Mouse (Mus musculus) lung, embryonic 15.5 days (tissue): ENCODE measurements around the gene Glmp. TPM values are rescaled to one million over a fixed set of nuclear protein-coding genes. Genes with fewer than 3 reads are reported as not detected.

Source experiments
- ATAC-seq: fragments of 200-750 bp; cut with Nextera tagmentation; 2 replicates; pipeline ENCODE4 v1.8.0; 2017; ENCODE audit warnings: moderate number of reproducible peaks, borderline replicate concordance; ENCODE audit not compliant: low FRiP score, low TSS enrichment; ENCODE audit errors: extremely low read depth
- H3K27ac ChIP-seq: fragments of 300-500 bp; sonication (generic); 2 replicates; pipeline ENCODE4 v1.5.1; 2015; ENCODE audit warnings: moderate library complexity, mild to moderate bottlenecking, inconsistent platforms
- H3K27me3 ChIP-seq: fragments of 300-500 bp; sonication (generic); 2 replicates; pipeline ENCODE4 v1.6.1; 2015; ENCODE audit warnings: inconsistent platforms
- H3K36me3 ChIP-seq: fragments of 300-500 bp; sonication (generic); 2 replicates; pipeline ENCODE4 v1.6.1; 2015; ENCODE audit warnings: inconsistent platforms
- H3K4me1 ChIP-seq: fragments of 300-500 bp; sonication (generic); 2 replicates; pipeline ENCODE4 v1.6.1; 2015; ENCODE audit warnings: inconsistent platforms
- H3K4me2 ChIP-seq: fragments of 300-500 bp; sonication (generic); 2 replicates; pipeline ENCODE4 v1.6.1; 2015; ENCODE audit warnings: inconsistent platforms, mild to moderate bottlenecking, moderate library complexity
- H3K4me3 ChIP-seq: fragments of 300-500 bp; sonication (generic); 2 replicates; pipeline ENCODE4 v1.5.1; 2015; ENCODE audit warnings: mild to moderate bottlenecking, inconsistent platforms
- H3K9ac ChIP-seq: fragments of 300-500 bp; sonication (generic); 2 replicates; pipeline ENCODE4 v1.6.1; 2015; ENCODE audit warnings: inconsistent platforms
- H3K9me3 ChIP-seq: fragments of 300-500 bp; sonication (generic); 2 replicates; pipeline ENCODE4 v1.6.1; 2016; ENCODE audit warnings: inconsistent platforms
- WGBS: fragments of 180-500 bp; shearing (Covaris S2); methylation state at CpG from one replicate; pipeline ENCODE4 v1.1.7; 2015; 5-methylcytosine and 5-hydroxymethylcytosine counted together
- polyA plus RNA-seq: library from polyadenylated mRNA; unstranded; fragments of >200 nt; fragmentation: Nextera tagmentation; extraction: Ambion mirVana; gene quantifications from 2 replicates; pipeline ENCODE4 v1.2.1, GENCODE M21; 2015

Gene Glmp
- polyA plus RNA-seq, 1 experiment from 2014 or later = 203 TPM

- no peak for ATAC-seq
- H3K9me3 ChIP-seq = no peaks in the 10 kb centered on the region
- peak overlapping the region; percentile 73 for H3K9ac ChIP-seq
- H3K4me3 ChIP-seq = peak overlapping the region; percentile 85
- 1% methylated on average over 12 of the region's 12 CpGs for WGBS
- peak overlapping the region; percentile 95 for H3K27ac ChIP-seq
- peaks cover 17% of the 10 kb centered on the region for H3K4me1 ChIP-seq
- peak overlapping the region; percentile 72 for H3K4me2 ChIP-seq
- H3K36me3 ChIP-seq = peaks cover 23% of the 10 kb centered on the region
- H3K27me3 ChIP-seq = no peaks in the 10 kb centered on the region
Measured at GRCm38 (mm10) chr3:88296110-88296560, 28.7 kb upstream of the Glmp start.

DNA sequence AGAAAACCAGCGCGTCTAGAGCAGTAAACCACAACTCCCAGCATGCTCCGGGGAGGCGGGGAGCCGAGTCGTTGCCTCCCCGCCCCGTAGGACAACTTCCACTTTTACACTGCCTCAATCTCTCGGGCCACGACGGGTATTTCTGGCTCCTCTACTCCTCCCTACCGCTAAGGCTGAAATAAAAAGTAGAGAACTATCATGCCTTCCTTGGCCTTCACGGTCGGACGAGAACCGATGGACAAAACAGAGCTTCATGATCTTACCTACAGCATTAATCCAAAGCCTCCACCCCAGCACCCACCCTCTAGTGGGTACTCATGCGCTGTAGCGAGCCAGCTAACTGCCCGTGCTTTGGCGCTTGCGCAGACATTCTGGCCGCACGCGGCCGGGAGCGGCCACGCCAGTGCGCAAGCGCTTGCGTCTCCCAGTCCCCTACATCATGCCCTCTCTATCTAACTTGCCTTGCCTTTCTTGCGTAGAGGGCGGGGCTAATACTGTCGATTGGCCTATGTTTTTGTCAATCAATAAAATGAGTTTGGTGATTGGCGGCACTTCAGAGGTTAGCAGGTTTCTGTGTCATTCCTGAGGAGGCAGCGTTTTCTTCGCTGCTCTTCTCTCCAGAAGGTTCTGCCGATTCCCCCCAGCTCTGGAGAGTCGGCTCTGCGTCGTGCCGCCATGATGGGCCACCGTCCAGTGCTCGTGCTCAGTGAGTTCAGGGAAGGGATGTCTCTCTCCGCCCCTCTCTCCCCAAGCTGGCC, 28.1 kb upstream of the Glmp start, which contains the start of the genes Tsacc and Cct3:
Gene Tsacc, minus strand, starts transcription at position 439 of the 758 bp plus-strand sequence.
Gene Cct3, plus strand, starts transcription at position 556 of the 758 bp plus-strand sequence.
- under 1% methylated on average over 44 of the region's 44 CpGs for WGBS
- peak within 1 kb of the TSS; percentile 83 for H3K9ac ChIP-seq
- H3K4me3 ChIP-seq = peak within 1 kb of the TSS; percentile 85
- no peaks in the 10 kb centered on the region for H3K9me3 ChIP-seq
- peak within 1 kb of the TSS; percentile 74 for H3K4me2 ChIP-seq
- no peaks in the 10 kb centered on the region for H3K27me3 ChIP-seq
- ATAC-seq = peak; percentile 99
- peaks cover 29% of the 10 kb centered on the region for H3K36me3 ChIP-seq
- peak within 1 kb of the TSS; percentile 95 for H3K27ac ChIP-seq
- peaks cover 17% of the 10 kb centered on the region for H3K4me1 ChIP-seq

DNA sequence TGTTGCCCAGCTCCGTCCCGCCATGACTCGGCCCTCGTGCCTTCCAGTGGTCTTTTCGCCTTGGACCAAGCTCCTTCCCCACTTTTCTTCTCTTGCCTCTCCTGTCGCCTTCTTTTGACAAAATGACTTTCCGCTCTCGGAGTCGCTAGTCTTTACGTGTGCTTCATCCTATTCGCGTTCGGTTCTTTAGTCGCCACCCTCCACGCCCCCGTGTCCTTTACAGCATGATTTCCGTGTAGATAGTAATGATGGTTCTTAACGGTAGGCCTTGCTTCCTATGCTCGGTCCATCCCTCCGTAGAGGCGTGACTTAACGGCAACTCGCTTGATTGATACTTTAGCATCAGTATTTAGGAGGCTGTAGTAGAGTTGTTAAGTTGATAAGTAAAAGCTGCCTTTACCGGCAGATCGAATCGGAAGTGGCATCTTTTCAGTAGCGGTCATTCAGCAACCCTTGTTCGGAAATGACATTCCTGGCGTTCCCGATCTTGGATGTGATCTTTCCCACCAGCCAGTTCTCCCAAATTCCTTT, 27.4 kb upstream of the Glmp start:
- H3K36me3 ChIP-seq = peaks cover 33% of the 10 kb centered on the region

DNA sequence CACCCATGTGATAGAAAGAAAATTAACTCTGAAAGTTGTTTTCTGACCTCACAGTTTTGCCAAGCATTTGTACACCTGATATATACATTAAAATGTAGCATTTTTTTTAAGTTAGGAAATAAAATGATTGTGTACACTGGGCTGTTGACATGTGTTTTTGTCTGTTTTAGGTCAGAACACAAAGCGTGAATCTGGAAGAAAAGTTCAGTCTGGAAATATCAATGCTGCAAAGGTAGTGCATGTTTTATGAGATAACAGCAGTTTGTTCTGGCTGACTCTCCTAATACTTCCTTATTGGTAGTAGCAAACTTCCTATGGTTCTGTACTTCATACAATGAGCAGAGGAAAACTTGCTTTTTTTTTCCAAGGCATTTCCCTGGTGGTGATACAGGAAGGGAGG, 25.7 kb upstream of the Glmp start:
- ATAC-seq = no peak
- Histone ChIP-seq H3K36me3 (peaks cover 49% of the 10 kb centered on the region), H3K4me2 (no peak overlapping the region), H3K9ac (no peak overlapping the region), H3K4me3 (no peak overlapping the region), H3K9me3 (no peaks in the 10 kb centered on the region), H3K4me1 (peaks cover 17% of the 10 kb centered on the region), H3K27ac (no peak overlapping the region), H3K27me3 (no peaks in the 10 kb centered on the region)
- 86% methylated on average over 1 of the region's 1 CpGs for WGBS

More for the DNA sequence above, 27.4 kb upstream of the Glmp start:
- no peaks in the 10 kb centered on the region for H3K27me3 ChIP-seq
- no peaks in the 10 kb centered on the region for H3K9me3 ChIP-seq
- peak overlapping the region; percentile 95 for H3K27ac ChIP-seq
- peak overlapping the region; percentile 74 for H3K4me2 ChIP-seq
- ATAC-seq = no peak
- H3K4me3 ChIP-seq = peak overlapping the region; percentile 85
- under 1% methylated on average over 30 of the region's 30 CpGs for WGBS
- H3K4me1 ChIP-seq = peaks cover 17% of the 10 kb centered on the region
- H3K9ac ChIP-seq = peak overlapping the region; percentile 83

DNA sequence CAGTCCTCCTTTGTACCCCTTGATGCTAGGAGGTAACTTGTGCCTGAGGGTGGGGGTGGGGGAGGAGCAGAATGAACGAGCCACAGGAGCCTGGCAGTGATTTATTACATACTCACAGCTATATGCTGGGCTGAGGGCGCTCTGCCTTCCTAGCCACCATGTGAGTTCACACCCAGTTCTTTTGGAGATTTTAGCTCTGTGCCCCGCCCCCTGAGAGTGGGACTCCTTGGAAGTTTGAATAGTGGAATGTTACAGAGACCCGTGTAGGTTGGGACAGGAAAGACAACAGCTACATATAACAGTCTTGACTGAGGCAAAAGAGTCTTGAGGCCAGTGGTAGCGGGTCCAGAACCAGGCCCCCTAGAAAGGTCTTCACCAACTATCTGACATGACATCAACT, 4.1 kb downstream of the Glmp start:
- H3K9me3 ChIP-seq = no peaks in the 10 kb centered on the region
- H3K4me1 ChIP-seq = peaks cover 9% of the 10 kb centered on the region
- H3K4me2 ChIP-seq = no peak overlapping the region
- 57% methylated on average over 5 of the region's 5 CpGs for WGBS
- H3K27me3 ChIP-seq = no peaks in the 10 kb centered on the region
- H3K36me3 ChIP-seq = peaks cover 22% of the 10 kb centered on the region; the same call in 1 of the 2 replicates
- H3K27ac ChIP-seq = no peak overlapping the region
- no peak overlapping the region for H3K9ac ChIP-seq
- no peak overlapping the region for H3K4me3 ChIP-seq
- ATAC-seq = no peak

DNA sequence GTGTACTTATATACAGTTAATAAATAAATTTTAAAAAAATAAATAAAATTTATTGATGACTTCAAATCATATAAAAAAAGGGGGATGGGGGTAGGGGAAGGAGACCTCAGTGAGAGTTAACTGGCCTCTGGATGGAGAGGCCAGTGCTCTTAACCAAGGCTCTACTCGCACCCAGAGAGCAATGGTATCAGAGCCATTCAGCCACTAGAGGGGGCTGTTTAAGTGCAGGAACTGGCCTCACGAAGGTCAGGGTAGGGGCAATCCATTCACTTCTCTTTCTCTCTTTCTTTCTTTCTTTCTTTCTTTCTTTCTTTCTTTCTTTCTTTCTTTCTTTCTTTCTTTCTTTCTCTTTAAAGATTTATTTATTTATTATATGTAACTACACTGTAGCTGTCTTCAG, 6.5 kb downstream of the Glmp start:
- no peak overlapping the region for H3K9ac ChIP-seq
- 23% methylated on average over 2 of the region's 2 CpGs for WGBS
- peaks cover 6% of the 10 kb centered on the region; the same call in 1 of the 2 replicates for H3K4me1 ChIP-seq
- no peak overlapping the region for H3K4me2 ChIP-seq
- no peak for ATAC-seq
- H3K4me3 ChIP-seq = no peak overlapping the region
- H3K36me3 ChIP-seq = peaks cover 22% of the 10 kb centered on the region; the same call in 1 of the 2 replicates
- no peak overlapping the region for H3K27ac ChIP-seq
- H3K9me3 ChIP-seq = no peaks in the 10 kb centered on the region
- no peaks in the 10 kb centered on the region for H3K27me3 ChIP-seq

- Histone ChIP-seq H3K27ac (peak overlapping the region; percentile 94), H3K4me3 (peak overlapping the region; percentile 27), H3K27me3 (no peaks in the 10 kb centered on the region), H3K9me3 (no peaks in the 10 kb centered on the region), H3K36me3 (0 out of 2 replicates have a peak, but pooled peaks cover 6% of the 10 kb centered on the region), H3K4me2 (peak overlapping the region; percentile 66), H3K9ac (peak overlapping the region; percentile 15; the same call in 1 of the 2 replicates), H3K4me1 (peaks cover 23% of the 10 kb centered on the region)
- ATAC-seq = no peak
- WGBS = 37% methylated on average over 12 of the region's 12 CpGs
Measured at GRCm38 (mm10) chr3:88334029-88334658, 9.3 kb downstream of the Glmp start.

GRCm38 (mm10) chr3:88334902-88335435, 10.1 kb downstream of the Glmp start:
- no peaks in the 10 kb centered on the region for H3K36me3 ChIP-seq
- peak overlapping the region; percentile 66 for H3K4me2 ChIP-seq
- no peaks in the 10 kb centered on the region for H3K27me3 ChIP-seq
- H3K9me3 ChIP-seq = no peaks in the 10 kb centered on the region
- peak overlapping the region; percentile 82 for H3K4me3 ChIP-seq
- H3K4me1 ChIP-seq = peaks cover 23% of the 10 kb centered on the region
- 28% methylated on average over 3 of the region's 3 CpGs for WGBS
- H3K27ac ChIP-seq = peak overlapping the region; percentile 94
- ATAC-seq = no peak
- peak overlapping the region; percentile 98 for H3K9ac ChIP-seq

- Histone ChIP-seq H3K4me1 (peaks cover 23% of the 10 kb centered on the region), H3K4me3 (peak overlapping the region; percentile 82), H3K4me2 (peak overlapping the region; percentile 66), H3K9ac (peak overlapping the region; percentile 98), H3K36me3 (no peaks in the 10 kb centered on the region), H3K27ac (peak overlapping the region; percentile 94), H3K27me3 (no peaks in the 10 kb centered on the region), H3K9me3 (no peaks in the 10 kb centered on the region)
- 1% methylated on average over 27 of the region's 27 CpGs for WGBS
- ATAC-seq = peak; percentile 55
Measured at GRCm38 (mm10) chr3:88335436-88336053, 10.7 kb downstream of the Glmp start.

GRCm38 (mm10) chr3:88336058-88337013, 11.5 kb downstream of the Glmp start, which contains the start of the genes Tmem79 and Smg5:
TSS of gene Tmem79 (minus strand) at chr3:88336148.
TSS of gene Smg5 (plus strand) at chr3:88336260.
- peak within 1 kb of the TSS; percentile 94 for H3K27ac ChIP-seq
- H3K27me3 ChIP-seq = no peaks in the 10 kb centered on the region
- under 1% methylated on average over 56 of the region's 66 CpGs for WGBS
- 0 out of 2 replicates have a peak, but pooled peaks cover 2% of the 10 kb centered on the region for H3K36me3 ChIP-seq
- peak within 1 kb of the TSS; percentile 71 for H3K4me2 ChIP-seq
- peak; percentile 93 for ATAC-seq
- no peaks in the 10 kb centered on the region for H3K9me3 ChIP-seq
- peak within 1 kb of the TSS; percentile 98 for H3K9ac ChIP-seq
- H3K4me1 ChIP-seq = peaks cover 23% of the 10 kb centered on the region
- H3K4me3 ChIP-seq = peak within 1 kb of the TSS; percentile 82
